Mouse (Mus musculus): ENCODE results near the gene Wdr46. TPM values are rescaled to one million over a fixed set of nuclear protein-coding genes. Genes with fewer than 3 reads are reported as not detected.

Gene Wdr46
- total RNA-seq, 2 experiments from 2014 or later, result 34.4 to 34.9 TPM

DNA sequence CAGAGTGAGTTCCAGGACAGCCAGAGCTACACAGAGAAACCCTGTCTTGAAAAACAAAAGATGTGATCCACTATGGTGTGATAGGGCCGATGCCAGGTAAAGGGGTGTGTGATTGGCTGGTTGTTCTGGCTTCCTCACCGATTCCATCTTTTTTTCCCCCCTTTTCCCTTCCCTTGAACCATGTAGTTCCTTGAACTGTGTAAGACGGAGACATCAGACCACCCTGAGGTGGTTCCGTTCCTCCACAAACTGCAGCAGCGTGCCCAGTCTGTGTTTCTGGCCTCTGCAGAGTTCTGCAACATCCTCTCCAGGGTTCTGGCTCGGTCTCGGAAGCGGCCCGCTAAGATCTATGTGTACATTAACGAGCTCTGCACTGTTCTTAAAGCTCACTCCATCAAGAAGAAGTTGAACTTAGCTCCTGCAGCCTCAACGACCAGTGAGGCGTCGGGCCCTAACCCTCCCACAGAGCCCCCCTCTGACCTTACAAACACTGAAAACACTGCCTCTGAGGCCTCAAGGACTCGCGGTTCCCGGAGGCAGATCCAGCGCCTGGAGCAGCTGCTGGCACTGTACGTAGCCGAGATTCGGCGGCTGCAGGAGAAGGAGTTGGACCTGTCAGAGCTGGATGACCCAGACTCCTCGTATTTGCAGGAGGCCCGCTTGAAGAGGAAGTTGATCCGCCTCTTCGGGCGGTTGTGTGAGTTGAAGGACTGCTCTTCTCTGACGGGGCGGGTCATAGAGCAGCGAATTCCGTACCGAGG is 29.2 kb upstream of the Wdr46 start:
- DNase-seq, result no peak

GRCm38 (mm10) chr17:33911813-33912414 is 28.5 kb upstream of the Wdr46 start:
- DNase-seq, result no peak

GRCm38 (mm10) chr17:33913264-33913663 is 27.2 kb upstream of the Wdr46 start:
- no peak for DNase-seq

GRCm38 (mm10) chr17:33913905-33914304 is 26.6 kb upstream of the Wdr46 start:
- DNase-seq, result no peak

- DNase-seq, result no peak
Measured at GRCm38 (mm10) chr17:33914969-33915391, 25.5 kb upstream of the Wdr46 start.

DNA sequence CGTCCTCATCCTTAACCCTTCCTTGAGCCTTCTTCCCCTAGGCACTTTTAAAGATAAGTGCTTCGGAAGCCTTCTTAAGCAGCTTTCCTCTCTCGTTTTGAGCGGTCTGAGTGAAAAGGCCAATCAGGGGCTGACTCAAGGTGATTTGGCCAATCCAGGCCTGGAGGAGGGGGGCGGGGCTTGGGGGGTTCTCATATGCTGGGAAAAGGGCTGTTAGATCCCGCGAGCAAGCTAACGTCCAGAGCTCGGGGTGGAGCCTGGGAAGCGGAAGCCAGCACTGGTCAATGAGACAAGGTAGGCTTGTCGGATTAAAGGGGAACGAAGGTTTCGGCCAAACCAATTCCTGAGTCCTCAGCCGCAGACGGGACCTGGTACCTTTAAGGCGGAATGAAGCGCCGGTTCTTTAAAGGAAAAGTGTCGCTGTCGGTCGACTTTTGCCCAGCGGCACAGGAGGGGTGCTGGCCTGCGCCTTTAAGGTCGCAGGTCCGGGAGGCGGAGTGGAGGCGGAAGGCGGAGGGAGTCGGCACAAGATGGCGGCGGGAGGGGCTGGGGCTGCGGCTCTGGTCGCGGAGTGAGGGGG is 24.7 kb upstream of the Wdr46 start, which contains the start of the genes Tapbp and Zbtb22:
Gene Tapbp, plus strand, starts transcription at position 229 of the 580 bp plus-strand sequence.
Gene Zbtb22, plus strand, starts transcription at position 234 of the 580 bp plus-strand sequence.
- DNase-seq, result peak; percentile 95 to 98

DNA sequence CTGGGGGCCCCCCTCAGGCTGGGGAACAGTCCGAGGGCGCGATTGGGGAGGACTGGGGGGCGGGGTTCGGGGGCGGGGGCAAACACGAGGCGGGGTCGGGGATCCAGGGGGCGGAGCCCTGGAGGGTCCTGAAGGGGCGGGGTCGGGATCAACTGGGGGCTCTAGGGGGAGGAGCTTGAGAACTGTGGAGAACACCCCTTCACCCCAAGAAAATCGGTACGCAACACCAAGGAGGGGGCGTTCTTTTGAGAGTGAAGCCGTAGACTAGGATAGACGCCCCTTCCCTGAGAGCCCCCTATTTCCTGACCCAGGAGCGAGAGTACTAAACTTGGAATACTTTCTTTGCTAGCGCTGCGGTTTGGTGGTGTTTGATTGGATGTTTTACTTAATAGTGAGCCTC is 24.2 kb upstream of the Wdr46 start:
- no peak for DNase-seq

DNA sequence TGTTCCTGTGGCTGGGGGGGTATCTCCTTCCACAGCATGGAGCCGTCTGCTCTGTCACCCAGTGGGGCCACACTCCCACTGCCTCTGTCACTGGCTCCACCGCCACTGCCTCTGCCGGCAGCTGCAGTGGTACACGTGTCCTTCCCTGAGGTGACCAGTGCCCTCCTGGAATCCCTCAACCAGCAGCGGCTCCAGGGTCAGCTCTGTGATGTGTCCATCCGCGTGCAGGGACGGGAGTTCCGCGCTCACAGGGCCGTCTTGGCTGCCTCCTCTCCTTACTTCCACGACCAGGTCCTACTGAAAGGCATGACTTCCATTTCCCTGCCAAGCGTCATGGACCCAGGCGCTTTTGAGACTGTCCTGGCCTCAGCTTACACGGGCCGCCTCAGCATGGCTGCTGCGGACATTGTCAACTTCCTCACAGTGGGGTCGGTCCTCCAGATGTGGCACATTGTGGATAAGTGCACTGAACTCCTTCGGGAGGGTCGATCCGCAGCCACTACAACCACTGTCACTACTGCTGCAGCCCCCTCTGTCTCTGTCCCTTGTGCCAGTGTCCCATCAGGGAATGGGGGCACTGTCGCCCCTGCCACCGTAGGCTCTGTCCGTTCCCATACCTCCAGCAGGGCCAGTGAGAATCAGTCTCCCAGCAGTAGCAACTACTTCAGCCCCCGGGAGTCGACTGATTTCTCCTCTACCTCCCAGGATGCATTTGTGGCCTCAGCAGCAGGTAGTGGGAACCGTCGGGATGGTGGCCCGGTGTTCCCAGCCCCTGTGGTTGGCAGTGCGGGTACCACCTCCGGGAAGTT is 23.4 kb upstream of the Wdr46 start:
- peak in 1 of 2 experiments; percentile 17 for DNase-seq

GRCm38 (mm10) chr17:33917656-33918292 is 22.7 kb upstream of the Wdr46 start:
- no peak for DNase-seq

GRCm38 (mm10) chr17:33918293-33919203 is 21.9 kb upstream of the Wdr46 start:
- DNase-seq, result peak in 1 of 2 experiments; percentile 48

DNA sequence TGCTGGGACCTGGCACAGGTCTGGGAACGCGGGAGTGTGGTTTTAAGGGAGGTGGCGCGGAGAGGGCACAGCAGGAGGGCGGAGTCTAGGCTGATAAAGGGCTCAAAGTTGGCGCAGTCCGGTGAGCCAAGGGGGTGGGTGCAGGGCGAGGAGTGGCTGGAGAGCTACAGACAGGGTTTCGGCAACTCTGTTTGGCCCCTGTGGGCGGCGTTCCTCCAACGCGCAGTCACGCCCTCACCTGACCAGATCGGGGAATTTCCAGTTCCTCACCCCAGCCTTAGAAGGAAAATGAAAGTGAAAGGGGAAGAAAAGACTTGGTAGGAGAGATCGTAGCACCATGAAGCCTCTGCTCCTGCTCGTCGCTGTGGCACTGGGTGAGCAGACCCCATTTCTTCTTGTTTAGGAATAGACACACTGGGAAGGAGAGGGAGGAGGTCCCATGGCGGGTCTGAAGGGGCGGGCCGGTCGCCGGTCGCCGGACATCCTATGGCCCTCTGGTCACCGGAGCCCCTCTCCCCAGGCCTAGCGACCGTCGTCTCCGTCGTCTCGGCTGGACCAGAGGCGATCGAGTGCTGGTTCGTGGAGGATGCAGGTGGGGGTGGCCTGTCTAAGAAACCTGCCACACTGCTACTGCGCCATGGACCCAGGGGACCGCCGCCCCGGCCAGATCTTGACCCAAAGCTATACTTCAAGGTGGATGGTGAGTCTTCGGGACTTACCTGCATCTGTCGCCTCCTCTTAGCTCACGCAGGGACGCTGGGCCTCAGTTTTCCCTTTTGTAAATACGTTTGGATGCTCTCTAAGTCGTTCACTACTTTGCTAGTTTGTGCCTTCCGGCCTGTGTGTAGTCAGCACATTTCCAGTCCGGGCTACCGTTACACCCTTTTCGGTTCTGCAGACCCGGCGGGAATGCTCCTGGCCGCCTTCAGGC is 20.8 kb upstream of the Wdr46 start:
- peak; percentile 92 to 94 for DNase-seq

GRCm38 (mm10) chr17:33920282-33921097 is 20.0 kb upstream of the Wdr46 start:
- peak; percentile 88 to 89 for DNase-seq

- DNase-seq, result no peak
Measured at GRCm38 (mm10) chr17:33921361-33921760, 19.1 kb upstream of the Wdr46 start.

DNA sequence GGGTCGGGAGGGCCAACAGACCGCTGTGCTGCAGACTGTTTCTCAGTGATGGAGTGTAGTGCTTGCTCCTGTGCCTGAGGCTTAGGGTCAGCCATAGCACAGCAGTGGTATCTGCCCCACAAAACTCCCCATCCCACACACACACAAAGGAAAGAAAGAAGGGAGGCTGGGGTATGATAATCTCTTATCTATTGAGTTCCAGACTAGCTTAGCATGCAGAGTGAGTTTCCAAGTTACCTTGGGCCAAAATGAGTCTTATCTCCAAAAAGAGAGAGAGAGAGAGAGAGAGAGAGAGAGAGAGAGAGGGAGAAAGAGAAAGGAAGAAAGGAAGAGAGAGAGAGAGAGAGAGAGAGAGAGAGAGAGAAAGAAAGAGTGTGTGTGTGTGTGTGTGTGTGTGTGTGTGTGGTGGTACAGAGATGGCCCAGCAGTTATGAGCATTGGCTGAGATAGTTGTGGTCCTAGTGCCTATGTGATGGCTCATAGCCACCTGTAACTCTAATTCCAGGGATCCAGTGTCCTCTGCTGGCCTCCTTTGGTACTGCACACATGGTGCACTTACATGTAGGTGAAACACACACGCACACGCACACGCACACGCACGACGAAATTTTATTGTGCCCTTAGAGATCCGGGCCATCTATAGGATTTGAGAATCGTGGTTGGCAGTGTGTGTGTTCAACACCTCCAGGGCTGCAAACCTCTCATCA is 15.7 kb upstream of the Wdr46 start:
- peak in 1 of 2 experiments; percentile 52 for DNase-seq

GRCm38 (mm10) chr17:33925406-33926116 is 14.9 kb upstream of the Wdr46 start:
- no peak for DNase-seq

- no peak for DNase-seq
Measured at GRCm38 (mm10) chr17:33926207-33926932, 14.1 kb upstream of the Wdr46 start.

Measured in adrenal gland, postnatal 36 days (tissue).